Mouse (Mus musculus) lung, postnatal 0 days (tissue): ENCODE results near the gene Alox5. TPM values are rescaled to one million over a fixed set of nuclear protein-coding genes. Genes with fewer than 3 reads are reported as not detected.
A peak's percentile ranks its signal among the peaks of the same experiment; 100 is the strongest.

Source experiments
- ATAC-seq: fragments of 200-750 bp; cut with Nextera tagmentation; 2 replicates; pipeline ENCODE4 v1.8.0; 2017; ENCODE audit warnings: moderate library complexity
- DNase-seq: peaks from one replicate; pipeline ENCODE4 v3.0.0-alpha.2; 2016; ENCODE audit warnings: low spot score
- H3K27ac ChIP-seq: fragments of 300-500 bp; sonication (generic); 2 replicates; pipeline ENCODE4 v1.5.1; 2014; ENCODE audit warnings: antibody characterized with exemption, mild to moderate bottlenecking, low read length, mixed read lengths
- H3K27me3 ChIP-seq: fragments of 300-500 bp; sonication (generic); replicated peaks from 2 replicates; pipeline ENCODE4 v1.6.1; 2014; ENCODE audit warnings: low read length, mixed read lengths; ENCODE audit not compliant: insufficient read depth
- H3K36me3 ChIP-seq: fragments of 300-500 bp; sonication (generic); 2 replicates; pipeline ENCODE4 v1.6.1; 2014; ENCODE audit warnings: low read length, mixed read lengths; ENCODE audit not compliant: insufficient read depth
- H3K4me1 ChIP-seq: fragments of 300-500 bp; sonication (generic); 2 replicates; pipeline ENCODE4 v1.6.1; 2014; ENCODE audit warnings: antibody characterized with exemption, low read depth, low read length, mixed read lengths; ENCODE audit not compliant: insufficient read depth
- H3K4me2 ChIP-seq: fragments of 300-500 bp; sonication (generic); replicated peaks from 2 replicates; pipeline ENCODE4 v1.6.1; 2014; ENCODE audit warnings: low read depth, mild to moderate bottlenecking, low read length, moderate library complexity, mixed read lengths
- H3K4me3 ChIP-seq: fragments of 300-500 bp; sonication (generic); 2 replicates; pipeline ENCODE4 v1.5.1; 2014; ENCODE audit warnings: low read depth, low read length
- H3K9ac ChIP-seq: fragments of 300-500 bp; sonication (generic); replicated peaks from 2 replicates; pipeline ENCODE4 v1.6.1; 2014; ENCODE audit warnings: low read depth, mild to moderate bottlenecking
- H3K9me3 ChIP-seq: fragments of 300-500 bp; sonication (generic); 2 replicates; pipeline ENCODE4 v1.6.1; 2016; ENCODE audit warnings: low read length, mixed read lengths
- CTCF ChIP-seq: IDR thresholded peaks from 2 replicates; pipeline ENCODE4 v1.5.1; 2016; ENCODE audit warnings: antibody characterized with exemption, mild to moderate bottlenecking
- EP300 ChIP-seq: IDR thresholded peaks from 2 replicates; pipeline ENCODE4 v1.6.1; 2016; ENCODE audit warnings: antibody characterized with exemption, mild to moderate bottlenecking, control low read depth
- WGBS: fragments of 180-500 bp; shearing (Covaris S2); extraction: QIAGEN DNeasy Blood & Tissue Kit; methylation state at CpG from one replicate; pipeline ENCODE4 v1.1.7; 2014; 5-methylcytosine and 5-hydroxymethylcytosine counted together
- polyA plus RNA-seq: library from polyadenylated mRNA; unstranded; fragments of >200 nt; fragmentation: Nextera tagmentation; extraction: Ambion mirVana; gene quantifications from 2 replicates; pipeline ENCODE4 v1.2.1, GENCODE M21; 2015

Gene Alox5
- polyA plus RNA-seq, 1 experiment from 2014 or later, result 3.1 TPM

DNA sequence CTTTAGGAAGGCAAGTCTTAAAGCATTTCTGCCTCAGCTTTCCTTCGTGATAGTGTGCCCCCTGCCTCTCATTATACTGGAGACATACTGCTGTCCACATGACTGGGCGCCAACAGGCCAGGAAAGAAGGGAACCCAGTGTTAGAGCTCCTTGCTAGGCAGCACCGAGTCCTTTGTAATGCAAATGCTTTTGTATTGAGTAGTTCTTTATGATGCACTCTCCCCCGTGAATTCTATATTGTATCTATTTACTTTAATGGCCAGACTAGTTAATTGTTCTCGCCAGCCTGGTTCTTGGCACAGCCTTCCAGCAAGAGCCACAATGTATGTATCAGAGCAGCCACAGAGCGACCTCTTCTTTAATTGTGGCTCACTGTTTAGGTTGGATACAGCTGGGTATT lies 63.4 kb downstream of the Alox5 start:
- Histone ChIP-seq H3K9me3 (no peaks in the 10 kb centered on the region), H3K4me2 (no peak overlapping the region), H3K4me1 (no peaks in the 10 kb centered on the region), H3K4me3 (no peak overlapping the region), H3K36me3 (peaks cover 4% of the 10 kb centered on the region; the same call in 1 of the 2 replicates), H3K9ac (no peak overlapping the region), H3K27me3 (no peaks in the 10 kb centered on the region), H3K27ac (no peak overlapping the region)
- TF ChIP-seq CTCF (no peak), EP300 (no peak)
- WGBS, result 59% methylated on average over 6 of the region's 6 CpGs
- no peak for ATAC-seq
- no peak for DNase-seq

DNA sequence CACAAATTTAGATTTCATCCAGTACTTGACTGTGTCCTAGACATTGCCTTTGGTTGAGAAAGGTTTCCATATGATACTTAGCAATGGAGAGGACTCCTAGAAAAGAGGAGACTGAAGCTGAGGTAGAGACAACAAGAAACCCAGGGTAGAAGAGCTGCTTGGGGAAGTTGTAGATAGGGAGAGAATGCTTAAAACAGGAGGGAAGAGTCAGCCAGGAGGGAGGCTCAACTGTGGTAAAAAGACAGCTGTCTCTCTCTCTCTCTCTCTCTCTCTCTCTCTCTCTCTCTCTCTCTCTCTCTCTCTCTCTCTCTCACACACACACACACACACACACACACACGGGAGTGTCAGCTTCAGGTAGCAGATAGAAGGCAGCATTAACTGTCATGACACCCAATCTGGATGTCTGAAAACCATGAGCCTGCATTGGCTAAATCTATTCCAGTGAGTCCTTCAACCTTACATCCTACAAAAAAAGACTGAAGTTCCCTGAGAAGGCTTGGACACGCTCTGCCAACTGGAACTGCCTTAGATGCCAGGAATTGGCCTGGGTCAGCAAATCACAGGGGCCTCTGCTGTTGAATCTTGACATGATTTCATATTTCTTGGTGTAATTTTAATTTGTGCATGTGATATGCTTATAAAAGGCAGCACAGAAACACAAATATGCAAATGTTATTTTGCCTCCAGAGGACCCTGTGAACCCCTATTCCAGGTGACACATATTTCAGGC lies 65.9 kb downstream of the Alox5 start:
- Histone ChIP-seq H3K27ac (no peak overlapping the region), H3K4me1 (no peaks in the 10 kb centered on the region), H3K4me2 (no peak overlapping the region), H3K9ac (no peak overlapping the region), H3K9me3 (no peaks in the 10 kb centered on the region), H3K36me3 (no peaks in the 10 kb centered on the region), H3K27me3 (no peaks in the 10 kb centered on the region), H3K4me3 (no peak overlapping the region)
- WGBS, result 81% methylated on average over 2 of the region's 2 CpGs
- no peak for DNase-seq
- TF ChIP-seq EP300, result no peak
- TF ChIP-seq CTCF, result no peak
- no peak for ATAC-seq

GRCm38 (mm10) chr6:116389481-116389880 lies 71.5 kb downstream of the Alox5 start:
- ATAC-seq (no peak), DNase-seq (no peak)
- Histone ChIP-seq H3K27ac (no peak overlapping the region), H3K4me2 (no peak overlapping the region), H3K27me3 (no peaks in the 10 kb centered on the region), H3K36me3 (no peaks in the 10 kb centered on the region), H3K9me3 (no peaks in the 10 kb centered on the region), H3K4me3 (no peak overlapping the region), H3K4me1 (no peaks in the 10 kb centered on the region), H3K9ac (no peak overlapping the region)
- TF ChIP-seq CTCF (no peak), EP300 (no peak)

DNA sequence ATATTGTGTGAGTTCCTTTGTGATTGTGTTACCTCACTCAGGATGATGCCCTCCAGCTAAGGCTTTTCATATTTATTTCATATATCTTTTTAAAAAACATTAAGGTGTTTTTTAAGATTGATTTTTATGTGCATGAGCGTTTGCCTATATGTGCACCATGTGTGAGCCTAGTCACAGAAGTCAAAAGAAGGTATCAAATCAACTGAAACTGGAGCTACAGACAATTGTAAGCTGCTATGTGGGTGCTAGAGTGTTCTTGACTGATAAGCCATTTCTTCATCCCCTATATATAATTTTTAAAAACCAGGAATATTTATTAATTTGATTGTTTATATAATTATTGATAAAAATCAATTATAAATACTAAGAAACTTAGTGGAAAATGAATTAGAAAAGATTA lies 72.9 kb downstream of the Alox5 start:
- DNase-seq (no peak), ATAC-seq (no peak)
- no peak for TF ChIP-seq CTCF
- no peak for TF ChIP-seq EP300
- no peak overlapping the region for H3K4me2 ChIP-seq
- H3K27ac ChIP-seq, result no peak overlapping the region
- H3K4me3 ChIP-seq, result no peak overlapping the region
- WGBS, result 98% methylated on average over 1 of the region's 1 CpGs
- H3K36me3 ChIP-seq, result no peaks in the 10 kb centered on the region
- H3K9me3 ChIP-seq, result no peaks in the 10 kb centered on the region
- H3K27me3 ChIP-seq, result no peaks in the 10 kb centered on the region
- no peak overlapping the region for H3K9ac ChIP-seq
- H3K4me1 ChIP-seq, result no peaks in the 10 kb centered on the region

DNA sequence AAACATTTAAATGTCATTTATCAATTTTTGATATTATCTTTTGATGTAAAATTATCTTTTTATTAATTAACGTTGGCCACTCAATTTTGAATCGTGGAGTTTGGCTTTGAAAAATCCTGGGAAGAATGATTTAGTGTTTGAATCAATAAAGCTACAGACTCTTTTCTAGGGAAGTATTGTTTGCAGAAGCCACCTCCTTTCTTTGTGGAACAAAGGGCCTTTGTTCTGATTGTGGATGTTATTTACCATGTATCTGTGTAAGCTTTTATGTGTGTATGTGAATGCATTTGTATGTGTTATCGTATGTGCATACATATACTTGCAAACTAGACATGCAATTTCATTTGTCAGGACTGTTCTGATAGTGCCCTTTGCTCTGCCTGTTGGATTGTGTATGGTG lies 74.5 kb downstream of the Alox5 start:
- no peak for DNase-seq
- TF ChIP-seq CTCF (no peak), EP300 (no peak)
- Histone ChIP-seq H3K27me3 (no peaks in the 10 kb centered on the region), H3K27ac (no peak overlapping the region), H3K9me3 (no peaks in the 10 kb centered on the region), H3K9ac (no peak overlapping the region), H3K4me3 (no peak overlapping the region), H3K36me3 (no peaks in the 10 kb centered on the region), H3K4me2 (no peak overlapping the region), H3K4me1 (no peaks in the 10 kb centered on the region)
- ATAC-seq, result no peak
- WGBS, result 55% methylated on average over 3 of the region's 3 CpGs

DNA sequence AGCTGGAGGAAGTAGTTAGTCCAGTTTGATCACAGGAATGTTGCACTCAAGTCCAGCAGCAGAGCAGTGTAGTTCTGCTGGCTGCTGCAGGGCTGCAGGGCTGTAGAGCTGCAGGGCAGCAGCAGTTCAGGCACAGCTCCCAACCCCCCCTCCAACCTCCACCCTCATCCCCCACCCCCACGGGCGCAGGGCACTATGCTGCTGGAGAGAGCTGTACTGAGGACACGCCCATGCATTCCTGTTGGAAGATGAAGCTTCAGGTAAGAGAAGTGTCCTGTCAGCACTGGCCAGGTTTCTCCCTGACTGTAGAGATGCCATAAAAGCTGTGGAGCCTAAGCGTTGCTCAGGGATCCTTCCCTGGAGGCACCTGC lies 74.9 kb downstream of the Alox5 start:
- peak; percentile 94 for ATAC-seq
- H3K9me3 ChIP-seq, result no peaks in the 10 kb centered on the region
- WGBS, result 38% methylated on average over 4 of the region's 4 CpGs
- no peak overlapping the region for H3K4me2 ChIP-seq
- no peak overlapping the region for H3K9ac ChIP-seq
- DNase-seq, result no peak
- H3K36me3 ChIP-seq, result no peaks in the 10 kb centered on the region
- H3K4me3 ChIP-seq, result no peak overlapping the region
- H3K27ac ChIP-seq, result no peak overlapping the region
- H3K4me1 ChIP-seq, result no peaks in the 10 kb centered on the region
- H3K27me3 ChIP-seq, result no peaks in the 10 kb centered on the region
- TF ChIP-seq CTCF, result no peak
- peak; percentile 3; the same call in 1 of the 2 replicates for TF ChIP-seq EP300
